Mouse (Mus musculus): Measurements from ENCODE around the gene Olfr1341. TPM values are rescaled to one million over a fixed set of nuclear protein-coding genes. Genes with fewer than 3 reads are reported as not detected.

Gene Olfr1341
- polyA plus RNA-seq, 1 experiment from 2014 or later, result 0.08 TPM

- 55% methylated on average over 10 of the region's 10 CpGs for WGBS
- ATAC-seq (replicated peaks; ENCODE audit: insufficient number of reproducible peaks, low FRiP score, low TSS enrichment, low read depth), result no peak
Observed at GRCm38 (mm10) chr4:118721742-118722483, 18.6 kb downstream of the Olfr1341 start.

GRCm38 (mm10) chr4:118731875-118732274 is 28.6 kb downstream of the Olfr1341 start, which contains the start of gene Olfr1339:
TSS of gene Olfr1339 (plus strand) at chr4:118732175.
- Histone ChIP-seq H3K27me3 (ENCODE audit: control insufficient read depth, insufficient read depth, low read length) (no peaks in the 10 kb centered on the region), H3K4me1 (ENCODE audit: control insufficient read depth, insufficient read depth, low read length) (no peaks in the 10 kb centered on the region), H3K9me3 (replicated peaks; ENCODE audit: control insufficient read depth, low read length) (no peaks in the 10 kb centered on the region), H3K27ac (replicated peaks; ENCODE audit: low read depth, low read length) (no peak within 1 kb of the TSS), H3K9ac (replicated peaks; ENCODE audit: low read length) (no peak within 1 kb of the TSS), H3K4me3 (ENCODE audit: low read depth, low read length) (no peak within 1 kb of the TSS), H3K36me3 (replicated peaks; ENCODE audit: control insufficient read depth, insufficient read depth, low read depth, low read length) (no peaks in the 10 kb centered on the region), H3K4me2 (ENCODE audit: low read depth, low read length) (no peak within 1 kb of the TSS)
- DNase-seq (ENCODE audit: low spot score) (no peak), ATAC-seq (replicated peaks; ENCODE audit: insufficient number of reproducible peaks, low FRiP score, low TSS enrichment, low read depth) (no peak)
- WGBS, result 100% methylated on average over 1 of the region's 1 CpGs

More at GRCm38 (mm10) chr4:118721742-118722483, 18.6 kb downstream of the Olfr1341 start:
- DNase-seq (ENCODE audit: low spot score), result peak; percentile 74
- Histone ChIP-seq H3K9ac (replicated peaks; ENCODE audit: low read length) (no peak overlapping the region), H3K4me1 (ENCODE audit: control insufficient read depth, insufficient read depth, low read length) (no peaks in the 10 kb centered on the region), H3K4me2 (ENCODE audit: low read depth, low read length) (no peak overlapping the region), H3K27me3 (ENCODE audit: control insufficient read depth, insufficient read depth, low read length) (no peaks in the 10 kb centered on the region), H3K27ac (replicated peaks; ENCODE audit: low read depth, low read length) (no peak overlapping the region), H3K9me3 (replicated peaks; ENCODE audit: control insufficient read depth, low read length) (no peaks in the 10 kb centered on the region), H3K4me3 (ENCODE audit: low read depth, low read length) (no peak overlapping the region), H3K36me3 (replicated peaks; ENCODE audit: control insufficient read depth, insufficient read depth, low read depth, low read length) (no peaks in the 10 kb centered on the region)

GRCm38 (mm10) chr4:118739574-118739973 is 36.3 kb downstream of the Olfr1341 start:
- Histone ChIP-seq H3K9me3 (replicated peaks; ENCODE audit: control insufficient read depth, low read length) (no peaks in the 10 kb centered on the region), H3K9ac (replicated peaks; ENCODE audit: low read length) (no peak overlapping the region), H3K27me3 (ENCODE audit: control insufficient read depth, insufficient read depth, low read length) (no peaks in the 10 kb centered on the region; the same call in 1 of the 2 replicates), H3K4me1 (ENCODE audit: control insufficient read depth, insufficient read depth, low read length) (no peaks in the 10 kb centered on the region), H3K4me2 (ENCODE audit: low read depth, low read length) (no peak overlapping the region), H3K27ac (replicated peaks; ENCODE audit: low read depth, low read length) (no peak overlapping the region), H3K36me3 (replicated peaks; ENCODE audit: control insufficient read depth, insufficient read depth, low read depth, low read length) (no peaks in the 10 kb centered on the region), H3K4me3 (ENCODE audit: low read depth, low read length) (no peak overlapping the region)
- 67% methylated on average over 3 of the region's 3 CpGs for WGBS
- no peak for ATAC-seq (replicated peaks; ENCODE audit: insufficient number of reproducible peaks, low FRiP score, low TSS enrichment, low read depth)
- DNase-seq (ENCODE audit: low spot score), result no peak

GRCm38 (mm10) chr4:118740988-118741698 is 37.8 kb downstream of the Olfr1341 start:
- no peaks in the 10 kb centered on the region for H3K9me3 ChIP-seq (replicated peaks; ENCODE audit: control insufficient read depth, low read length)
- H3K27me3 ChIP-seq (ENCODE audit: control insufficient read depth, insufficient read depth, low read length), result no peaks in the 10 kb centered on the region; the same call in 1 of the 2 replicates
- H3K4me1 ChIP-seq (ENCODE audit: control insufficient read depth, insufficient read depth, low read length), result no peaks in the 10 kb centered on the region
- WGBS, result 7% methylated on average over 11 of the region's 11 CpGs
- H3K27ac ChIP-seq (replicated peaks; ENCODE audit: low read depth, low read length), result no peak overlapping the region
- no peaks in the 10 kb centered on the region for H3K36me3 ChIP-seq (replicated peaks; ENCODE audit: control insufficient read depth, insufficient read depth, low read depth, low read length)
- no peak overlapping the region for H3K4me2 ChIP-seq (ENCODE audit: low read depth, low read length)
- ATAC-seq (replicated peaks; ENCODE audit: insufficient number of reproducible peaks, low FRiP score, low TSS enrichment, low read depth), result no peak
- H3K4me3 ChIP-seq (ENCODE audit: low read depth, low read length), result no peak overlapping the region
- H3K9ac ChIP-seq (replicated peaks; ENCODE audit: low read length), result no peak overlapping the region
- DNase-seq (ENCODE audit: low spot score), result no peak

- Histone ChIP-seq H3K4me2 (ENCODE audit: low read depth, low read length) (no peak overlapping the region), H3K4me3 (ENCODE audit: low read depth, low read length) (no peak overlapping the region), H3K4me1 (ENCODE audit: control insufficient read depth, insufficient read depth, low read length) (no peaks in the 10 kb centered on the region), H3K9ac (replicated peaks; ENCODE audit: low read length) (no peak overlapping the region), H3K9me3 (replicated peaks; ENCODE audit: control insufficient read depth, low read length) (no peaks in the 10 kb centered on the region), H3K36me3 (replicated peaks; ENCODE audit: control insufficient read depth, insufficient read depth, low read depth, low read length) (no peaks in the 10 kb centered on the region), H3K27ac (replicated peaks; ENCODE audit: low read depth, low read length) (no peak overlapping the region), H3K27me3 (ENCODE audit: control insufficient read depth, insufficient read depth, low read length) (no peaks in the 10 kb centered on the region; the same call in 1 of the 2 replicates)
- ATAC-seq (replicated peaks; ENCODE audit: insufficient number of reproducible peaks, low FRiP score, low TSS enrichment, low read depth), result no peak
- DNase-seq (ENCODE audit: low spot score), result no peak
- WGBS, result 2% methylated on average over 16 of the region's 16 CpGs
Observed at GRCm38 (mm10) chr4:118741881-118742280, 38.6 kb downstream of the Olfr1341 start.

- Histone ChIP-seq H3K27ac (replicated peaks; ENCODE audit: low read depth, low read length) (no peak within 1 kb of the TSS), H3K27me3 (ENCODE audit: control insufficient read depth, insufficient read depth, low read length) (no peaks in the 10 kb centered on the region), H3K4me3 (ENCODE audit: low read depth, low read length) (no peak within 1 kb of the TSS), H3K4me1 (ENCODE audit: control insufficient read depth, insufficient read depth, low read length) (no peaks in the 10 kb centered on the region), H3K4me2 (ENCODE audit: low read depth, low read length) (no peak within 1 kb of the TSS), H3K9ac (replicated peaks; ENCODE audit: low read length) (no peak within 1 kb of the TSS), H3K36me3 (replicated peaks; ENCODE audit: control insufficient read depth, insufficient read depth, low read depth, low read length) (no peaks in the 10 kb centered on the region), H3K9me3 (replicated peaks; ENCODE audit: control insufficient read depth, low read length) (no peaks in the 10 kb centered on the region)
- no peak for ATAC-seq (replicated peaks; ENCODE audit: insufficient number of reproducible peaks, low FRiP score, low TSS enrichment, low read depth)
- no peak for DNase-seq (ENCODE audit: low spot score)
- 89% methylated on average over 1 of the region's 1 CpGs for WGBS
Observed at GRCm38 (mm10) chr4:118758637-118759036, 55.3 kb downstream of the Olfr1341 start, which contains the start of gene Olfr1338. TSS of gene Olfr1338 (minus strand) at chr4:118758737.

Other genes starting within 250 kb of the Olfr1341 start
- gene Mpl, start 246.0 kb upstream of the Olfr1341 start, polyA plus RNA-seq (2014; fragmentation: Nextera tagmentation; extraction: Ambion mirVana), result 1.2 and 1.4 TPM in 2 replicates
- 8.9 and 11.8 TPM in 2 replicates for gene Tie1, start 213.5 kb upstream of the Olfr1341 start, polyA plus RNA-seq (2014; fragmentation: Nextera tagmentation; extraction: Ambion mirVana)
- gene 2610528J11Rik, start 176.5 kb upstream of the Olfr1341 start, polyA plus RNA-seq (2014; fragmentation: Nextera tagmentation; extraction: Ambion mirVana), result 2.5 and 3.1 TPM in 2 replicates
- 0.90 and 1.4 TPM in 2 replicates for gene Tmem125, start 159.5 kb upstream of the Olfr1341 start, polyA plus RNA-seq (2014; fragmentation: Nextera tagmentation; extraction: Ambion mirVana)
- 0.42 and 0.79 TPM in 2 replicates for gene Cfap57, start 82.7 kb upstream of the Olfr1341 start, polyA plus RNA-seq (2014; fragmentation: Nextera tagmentation; extraction: Ambion mirVana)
- 180 and 191 TPM in 2 replicates for gene Ebna1bp2, start 82.7 kb upstream of the Olfr1341 start, polyA plus RNA-seq (2014; fragmentation: Nextera tagmentation; extraction: Ambion mirVana)
- gene Olfr62, start 44.6 kb upstream of the Olfr1341 start, polyA plus RNA-seq (2014; fragmentation: Nextera tagmentation; extraction: Ambion mirVana), result not detected in 2 replicates
- gene Olfr1342, start 10.8 kb upstream of the Olfr1341 start, polyA plus RNA-seq (2014; fragmentation: Nextera tagmentation; extraction: Ambion mirVana), result 0.33 TPM in 1 of 2 replicates, not detected in the other
- gene Olfr1340, start 16.6 kb downstream of the Olfr1341 start, polyA plus RNA-seq (2014; fragmentation: Nextera tagmentation; extraction: Ambion mirVana), result not detected in 2 replicates
- not detected in 2 replicates for gene Olfr1339, start 28.7 kb downstream of the Olfr1341 start, polyA plus RNA-seq (2014; fragmentation: Nextera tagmentation; extraction: Ambion mirVana)
- gene Olfr1338, start 55.2 kb downstream of the Olfr1341 start, polyA plus RNA-seq (2014; fragmentation: Nextera tagmentation; extraction: Ambion mirVana), result not detected in 2 replicates
- not detected in 2 replicates for gene Olfr1337, start 79.1 kb downstream of the Olfr1341 start, polyA plus RNA-seq (2014; fragmentation: Nextera tagmentation; extraction: Ambion mirVana)
- not detected in 2 replicates for gene Olfr1335, start 106.4 kb downstream of the Olfr1341 start, polyA plus RNA-seq (2014; fragmentation: Nextera tagmentation; extraction: Ambion mirVana)
- gene Olfr1333, start 132.8 kb downstream of the Olfr1341 start, polyA plus RNA-seq (2014; fragmentation: Nextera tagmentation; extraction: Ambion mirVana), result not detected in 2 replicates
- gene Olfr1331, start 161.1 kb downstream of the Olfr1341 start, polyA plus RNA-seq (2014; fragmentation: Nextera tagmentation; extraction: Ambion mirVana), result not detected in 2 replicates
- gene Olfr1330, start 185.1 kb downstream of the Olfr1341 start, polyA plus RNA-seq (2014; fragmentation: Nextera tagmentation; extraction: Ambion mirVana), result not detected in 2 replicates
- gene Olfr1329, start 213.9 kb downstream of the Olfr1341 start, polyA plus RNA-seq (2014; fragmentation: Nextera tagmentation; extraction: Ambion mirVana), result not detected in 2 replicates
- gene Olfr1328, start 235.1 kb downstream of the Olfr1341 start, polyA plus RNA-seq (2014; fragmentation: Nextera tagmentation; extraction: Ambion mirVana), result not detected in 2 replicates

Measured in embryonic facial prominence, embryonic 11.5 days (tissue).